Mouse (Mus musculus) embryonic facial prominence, embryonic 15.5 days (tissue): ENCODE results near the gene Cntn5. TPM values are rescaled to one million over a fixed set of nuclear protein-coding genes. Genes with fewer than 3 reads are reported as not detected.

Experiments used
- ATAC-seq: fragments of 200-750 bp; cut with Nextera tagmentation; 2 replicates; pipeline ENCODE4 v1.8.0; 2017; ENCODE audit warnings: low read depth, moderate TSS enrichment; ENCODE audit not compliant: insufficient number of reproducible peaks, low FRiP score, low TSS enrichment
- H3K27ac ChIP-seq: fragments of 300-500 bp; sonication (generic); replicated peaks from 2 replicates; pipeline ENCODE4 v1.5.1; 2015; ENCODE audit warnings: mild to moderate bottlenecking, inconsistent platforms
- H3K27me3 ChIP-seq: fragments of 300-500 bp; sonication (generic); 2 replicates; pipeline ENCODE4 v1.6.1; 2015; ENCODE audit warnings: inconsistent platforms
- H3K36me3 ChIP-seq: fragments of 300-500 bp; sonication (generic); 2 replicates; pipeline ENCODE4 v1.6.1; 2015; ENCODE audit warnings: mild to moderate bottlenecking, inconsistent platforms
- H3K4me1 ChIP-seq: fragments of 300-500 bp; sonication (generic); 2 replicates; pipeline ENCODE4 v1.6.1; 2015; ENCODE audit warnings: inconsistent platforms
- H3K4me2 ChIP-seq: fragments of 300-500 bp; sonication (generic); replicated peaks from 2 replicates; pipeline ENCODE4 v1.6.1; 2015; ENCODE audit warnings: mild to moderate bottlenecking, inconsistent platforms
- H3K4me3 ChIP-seq: fragments of 300-500 bp; sonication (generic); replicated peaks from 2 replicates; pipeline ENCODE4 v1.5.1; 2015; ENCODE audit warnings: mild to moderate bottlenecking, inconsistent platforms
- H3K9ac ChIP-seq: fragments of 300-500 bp; sonication (generic); 2 replicates; pipeline ENCODE4 v1.6.1; 2015; ENCODE audit warnings: inconsistent platforms
- H3K9me3 ChIP-seq: fragments of 300-500 bp; sonication (generic); replicated peaks from 2 replicates; pipeline ENCODE4 v1.6.1; 2016; ENCODE audit warnings: inconsistent platforms
- WGBS: fragments of 180-500 bp; shearing (Covaris S2); methylation state at CpG from one replicate; pipeline ENCODE4 v1.1.7; 2015; 5-methylcytosine and 5-hydroxymethylcytosine counted together
- polyA plus RNA-seq: library from polyadenylated mRNA; unstranded; fragments of >200 nt; fragmentation: Nextera tagmentation; extraction: Ambion mirVana; gene quantifications from 2 replicates; pipeline ENCODE4 v1.2.1, GENCODE M21; 2015

The Cntn5 gene
- polyA plus RNA-seq, 1 experiment from 2014 or later: 1.8 TPM

GRCm38 (mm10) chr9:9781157-9781884, 1123.3 kb downstream of the Cntn5 start:
- Histone ChIP-seq H3K36me3 (no peaks in the 10 kb centered on the region), H3K27me3 (no peaks in the 10 kb centered on the region), H3K9ac (no peak overlapping the region), H3K4me3 (no peak overlapping the region), H3K27ac (no peak overlapping the region), H3K4me1 (no peaks in the 10 kb centered on the region), H3K4me2 (no peak overlapping the region), H3K9me3 (no peaks in the 10 kb centered on the region)
- no peak for ATAC-seq
- WGBS: 66% methylated on average over 9 of the region's 9 CpGs

GRCm38 (mm10) chr9:9779646-9780045, 1124.9 kb downstream of the Cntn5 start:
- H3K9ac ChIP-seq: no peak overlapping the region
- no peaks in the 10 kb centered on the region for H3K27me3 ChIP-seq
- H3K4me2 ChIP-seq: no peak overlapping the region
- H3K9me3 ChIP-seq: no peaks in the 10 kb centered on the region
- ATAC-seq: no peak
- no peaks in the 10 kb centered on the region for H3K4me1 ChIP-seq
- no peak overlapping the region for H3K27ac ChIP-seq
- H3K4me3 ChIP-seq: no peak overlapping the region
- no peaks in the 10 kb centered on the region for H3K36me3 ChIP-seq
- 58% methylated on average over 3 of the region's 3 CpGs for WGBS

- Histone ChIP-seq H3K4me2 (no peak overlapping the region), H3K9ac (no peak overlapping the region), H3K9me3 (no peaks in the 10 kb centered on the region), H3K27ac (no peak overlapping the region), H3K4me1 (no peaks in the 10 kb centered on the region), H3K36me3 (no peaks in the 10 kb centered on the region), H3K27me3 (no peaks in the 10 kb centered on the region), H3K4me3 (no peak overlapping the region)
- 74% methylated on average over 2 of the region's 2 CpGs for WGBS
- no peak for ATAC-seq
These were observed 1133.8 kb downstream of the Cntn5 start for GRCm38 (mm10) chr9:9770777-9771176.

GRCm38 (mm10) chr9:9769659-9770058, 1134.9 kb downstream of the Cntn5 start:
- no peak overlapping the region for H3K4me2 ChIP-seq
- H3K27ac ChIP-seq: no peak overlapping the region
- no peaks in the 10 kb centered on the region for H3K4me1 ChIP-seq
- H3K27me3 ChIP-seq: no peaks in the 10 kb centered on the region
- no peaks in the 10 kb centered on the region for H3K9me3 ChIP-seq
- no peaks in the 10 kb centered on the region for H3K36me3 ChIP-seq
- no peak overlapping the region for H3K4me3 ChIP-seq
- no peak for ATAC-seq
- no peak overlapping the region for H3K9ac ChIP-seq

- ATAC-seq: no peak
- 76% methylated on average over 1 of the region's 1 CpGs for WGBS
These were observed 1186.4 kb downstream of the Cntn5 start for GRCm38 (mm10) chr9:9718145-9718544.

GRCm38 (mm10) chr9:9708671-9709070, 1195.9 kb downstream of the Cntn5 start:
- no peak overlapping the region for H3K4me3 ChIP-seq
- H3K4me2 ChIP-seq: no peak overlapping the region
- ATAC-seq: no peak
- H3K4me1 ChIP-seq: no peaks in the 10 kb centered on the region
- H3K9me3 ChIP-seq: no peaks in the 10 kb centered on the region
- no peak overlapping the region for H3K9ac ChIP-seq
- H3K27ac ChIP-seq: no peak overlapping the region
- H3K36me3 ChIP-seq: no peaks in the 10 kb centered on the region
- 86% methylated on average over 5 of the region's 5 CpGs for WGBS
- H3K27me3 ChIP-seq: no peaks in the 10 kb centered on the region

More at GRCm38 (mm10) chr9:9718145-9718544, 1186.4 kb downstream of the Cntn5 start:
- Histone ChIP-seq H3K4me1 (no peaks in the 10 kb centered on the region), H3K27me3 (no peaks in the 10 kb centered on the region), H3K9ac (no peak overlapping the region), H3K4me2 (no peak overlapping the region), H3K27ac (no peak overlapping the region), H3K9me3 (no peaks in the 10 kb centered on the region), H3K36me3 (no peaks in the 10 kb centered on the region), H3K4me3 (no peak overlapping the region)

GRCm38 (mm10) chr9:9707766-9708165, 1196.8 kb downstream of the Cntn5 start:
- H3K9ac ChIP-seq: no peak overlapping the region
- H3K4me2 ChIP-seq: no peak overlapping the region
- H3K4me1 ChIP-seq: no peaks in the 10 kb centered on the region
- ATAC-seq: no peak
- H3K9me3 ChIP-seq: no peaks in the 10 kb centered on the region
- H3K4me3 ChIP-seq: no peak overlapping the region
- no peak overlapping the region for H3K27ac ChIP-seq
- H3K36me3 ChIP-seq: no peaks in the 10 kb centered on the region
- no peaks in the 10 kb centered on the region for H3K27me3 ChIP-seq

GRCm38 (mm10) chr9:9705180-9705579, 1199.4 kb downstream of the Cntn5 start:
- Histone ChIP-seq H3K9me3 (no peaks in the 10 kb centered on the region), H3K4me1 (no peaks in the 10 kb centered on the region), H3K27ac (no peak overlapping the region), H3K4me3 (no peak overlapping the region), H3K4me2 (no peak overlapping the region), H3K36me3 (no peaks in the 10 kb centered on the region), H3K9ac (no peak overlapping the region), H3K27me3 (no peaks in the 10 kb centered on the region)
- 49% methylated on average over 1 of the region's 1 CpGs for WGBS
- ATAC-seq: no peak

- Histone ChIP-seq H3K36me3 (no peaks in the 10 kb centered on the region), H3K27me3 (no peaks in the 10 kb centered on the region), H3K4me2 (no peak overlapping the region), H3K9ac (no peak overlapping the region), H3K4me3 (no peak overlapping the region), H3K9me3 (no peaks in the 10 kb centered on the region), H3K27ac (no peak overlapping the region), H3K4me1 (no peaks in the 10 kb centered on the region)
- ATAC-seq: no peak
- 50% methylated on average over 3 of the region's 3 CpGs for WGBS
These were observed 1207.9 kb downstream of the Cntn5 start for GRCm38 (mm10) chr9:9696636-9697035.

GRCm38 (mm10) chr9:9682348-9682884, 1222.2 kb downstream of the Cntn5 start:
- no peak for ATAC-seq
- Histone ChIP-seq H3K9me3 (no peaks in the 10 kb centered on the region), H3K4me1 (no peaks in the 10 kb centered on the region), H3K27ac (no peak overlapping the region), H3K36me3 (no peaks in the 10 kb centered on the region), H3K9ac (no peak overlapping the region), H3K4me3 (no peak overlapping the region), H3K4me2 (no peak overlapping the region), H3K27me3 (no peaks in the 10 kb centered on the region)
- 66% methylated on average over 5 of the region's 5 CpGs for WGBS

- Histone ChIP-seq H3K9me3 (no peaks in the 10 kb centered on the region), H3K4me2 (no peak overlapping the region), H3K27me3 (no peaks in the 10 kb centered on the region), H3K36me3 (no peaks in the 10 kb centered on the region), H3K9ac (no peak overlapping the region), H3K27ac (no peak overlapping the region), H3K4me3 (no peak overlapping the region), H3K4me1 (no peaks in the 10 kb centered on the region)
- no peak for ATAC-seq
- WGBS: 65% methylated on average over 4 of the region's 4 CpGs
These were observed 1228.5 kb downstream of the Cntn5 start for GRCm38 (mm10) chr9:9676078-9676477.

- Histone ChIP-seq H3K27ac (no peak overlapping the region), H3K4me2 (no peak overlapping the region), H3K36me3 (no peaks in the 10 kb centered on the region), H3K4me3 (no peak overlapping the region), H3K9ac (no peak overlapping the region), H3K4me1 (no peaks in the 10 kb centered on the region), H3K9me3 (no peaks in the 10 kb centered on the region), H3K27me3 (no peaks in the 10 kb centered on the region)
- 77% methylated on average over 5 of the region's 5 CpGs for WGBS
- no peak for ATAC-seq
These were observed 1230.0 kb downstream of the Cntn5 start for GRCm38 (mm10) chr9:9674531-9674930.
